Mouse (Mus musculus): ENCODE results near the gene Unc5cl. TPM values are rescaled to one million over a fixed set of nuclear protein-coding genes. Genes with fewer than 3 reads are reported as not detected.
"Not testable (repeated sequence)": the region's sequence is repeated elsewhere in the genome, so short reads cannot be mapped to it uniquely, and the experiment has no call there.

Unc5cl gene
- polyA plus RNA-seq, 1 experiment from 2014 or later = 0.69 TPM

GRCm38 (mm10) chr17:48462096-48462495, 7.4 kb downstream of the Unc5cl start:
- DNase-seq (ENCODE audit: low spot score) = no peak
- Histone ChIP-seq H3K27ac (ENCODE audit: low read length) (no peak overlapping the region), H3K36me3 (ENCODE audit: insufficient read depth, low read length) (no peaks in the 10 kb centered on the region), H3K4me2 (replicated peaks; ENCODE audit: low read depth, low read length) (no peak overlapping the region), H3K27me3 (replicated peaks; ENCODE audit: insufficient read depth, low read length) (no peaks in the 10 kb centered on the region), H3K9ac (replicated peaks; ENCODE audit: low read depth) (no peak overlapping the region), H3K4me3 (ENCODE audit: low read depth, low read length) (no peak overlapping the region), H3K9me3 (ENCODE audit: low read length) (no peaks in the 10 kb centered on the region), H3K4me1 (ENCODE audit: insufficient read depth, low read depth, low read length) (no peaks in the 10 kb centered on the region)
- TF ChIP-seq CTCF (IDR thresholded peaks at IDR 0.05) = no peak
- TF ChIP-seq EP300 (IDR thresholded peaks at IDR 0.05) = no peak
- 94% methylated on average over 13 of the region's 13 CpGs for WGBS
- no peak for ATAC-seq

- H3K4me1 ChIP-seq (ENCODE audit: insufficient read depth, low read depth, low read length) = no peaks in the 10 kb centered on the region
- WGBS = 88% methylated on average over 4 of the region's 4 CpGs
- H3K4me3 ChIP-seq (ENCODE audit: low read depth, low read length) = no peak overlapping the region
- no peak for TF ChIP-seq CTCF (IDR thresholded peaks at IDR 0.05)
- H3K4me2 ChIP-seq (replicated peaks; ENCODE audit: low read depth, low read length) = no peak overlapping the region
- no peak overlapping the region for H3K9ac ChIP-seq (replicated peaks; ENCODE audit: low read depth)
- H3K9me3 ChIP-seq (ENCODE audit: low read length) = no peaks in the 10 kb centered on the region
- no peak for ATAC-seq
- no peak for DNase-seq (ENCODE audit: low spot score)
- no peak overlapping the region for H3K27ac ChIP-seq (ENCODE audit: low read length)
- H3K27me3 ChIP-seq (replicated peaks; ENCODE audit: insufficient read depth, low read length) = no peaks in the 10 kb centered on the region
- H3K36me3 ChIP-seq (ENCODE audit: insufficient read depth, low read length) = no peaks in the 10 kb centered on the region
Measured at GRCm38 (mm10) chr17:48463391-48463790, 8.7 kb downstream of the Unc5cl start.

GRCm38 (mm10) chr17:48466769-48467394, 12.2 kb downstream of the Unc5cl start:
- DNase-seq (ENCODE audit: low spot score) (peak; percentile 36), ATAC-seq (peak; percentile 68)
- TF ChIP-seq EP300 (IDR thresholded peaks at IDR 0.05) = no peak
- no peak for TF ChIP-seq CTCF (IDR thresholded peaks at IDR 0.05)
- H3K4me2 ChIP-seq (replicated peaks; ENCODE audit: low read depth, low read length) = peak overlapping the region; percentile 47
- H3K9me3 ChIP-seq (ENCODE audit: low read length) = no peaks in the 10 kb centered on the region
- H3K4me3 ChIP-seq (ENCODE audit: low read depth, low read length) = no peak overlapping the region
- no peaks in the 10 kb centered on the region for H3K27me3 ChIP-seq (replicated peaks; ENCODE audit: insufficient read depth, low read length)
- 23% methylated on average over 22 of the region's 22 CpGs for WGBS
- H3K9ac ChIP-seq (replicated peaks; ENCODE audit: low read depth) = no peak overlapping the region
- H3K4me1 ChIP-seq (ENCODE audit: insufficient read depth, low read depth, low read length) = no peaks in the 10 kb centered on the region
- H3K27ac ChIP-seq (ENCODE audit: low read length) = 0 out of 2 replicates have a peak overlapping the region, but pooled peaks have one; percentile 4
- H3K36me3 ChIP-seq (ENCODE audit: insufficient read depth, low read length) = no peaks in the 10 kb centered on the region

GRCm38 (mm10) chr17:48467395-48468231, 12.9 kb downstream of the Unc5cl start:
- no peaks in the 10 kb centered on the region for H3K27me3 ChIP-seq (replicated peaks; ENCODE audit: insufficient read depth, low read length)
- H3K4me3 ChIP-seq (ENCODE audit: low read depth, low read length) = no peak overlapping the region
- no peaks in the 10 kb centered on the region for H3K36me3 ChIP-seq (ENCODE audit: insufficient read depth, low read length)
- ATAC-seq (peak; percentile 85), DNase-seq (ENCODE audit: low spot score) (peak; percentile 64)
- TF ChIP-seq CTCF (IDR thresholded peaks at IDR 0.05) = peak; percentile 96
- no peak for TF ChIP-seq EP300 (IDR thresholded peaks at IDR 0.05)
- 8% methylated on average over 22 of the region's 22 CpGs for WGBS
- H3K4me1 ChIP-seq (ENCODE audit: insufficient read depth, low read depth, low read length) = no peaks in the 10 kb centered on the region
- no peaks in the 10 kb centered on the region for H3K9me3 ChIP-seq (ENCODE audit: low read length)
- H3K27ac ChIP-seq (ENCODE audit: low read length) = 0 out of 2 replicates have a peak overlapping the region, but pooled peaks have one; percentile 4
- peak overlapping the region; percentile 47 for H3K4me2 ChIP-seq (replicated peaks; ENCODE audit: low read depth, low read length)
- H3K9ac ChIP-seq (replicated peaks; ENCODE audit: low read depth) = no peak overlapping the region

- H3K27me3 ChIP-seq (replicated peaks; ENCODE audit: insufficient read depth, low read length); ATAC-seq; H3K36me3 ChIP-seq (ENCODE audit: insufficient read depth, low read length); H3K9ac ChIP-seq (replicated peaks; ENCODE audit: low read depth); DNase-seq (ENCODE audit: low spot score); H3K4me3 ChIP-seq (ENCODE audit: low read depth, low read length); H3K9me3 ChIP-seq (ENCODE audit: low read length); H3K4me1 ChIP-seq (ENCODE audit: insufficient read depth, low read depth, low read length); H3K4me2 ChIP-seq (replicated peaks; ENCODE audit: low read depth, low read length); H3K27ac ChIP-seq (ENCODE audit: low read length): not testable (repeated sequence)
- 80% methylated on average over 6 of the region's 6 CpGs for WGBS
Measured at GRCm38 (mm10) chr17:48474282-48474681, 19.6 kb downstream of the Unc5cl start.

- Histone ChIP-seq H3K9me3 (ENCODE audit: low read length) (no peaks in the 10 kb centered on the region), H3K27ac (ENCODE audit: low read length) (no peak overlapping the region), H3K4me3 (ENCODE audit: low read depth, low read length) (no peak overlapping the region), H3K36me3 (ENCODE audit: insufficient read depth, low read length) (no peaks in the 10 kb centered on the region), H3K4me2 (replicated peaks; ENCODE audit: low read depth, low read length) (no peak overlapping the region), H3K4me1 (ENCODE audit: insufficient read depth, low read depth, low read length) (no peaks in the 10 kb centered on the region), H3K9ac (replicated peaks; ENCODE audit: low read depth) (no peak overlapping the region), H3K27me3 (replicated peaks; ENCODE audit: insufficient read depth, low read length) (no peaks in the 10 kb centered on the region)
- no peak for ATAC-seq
- DNase-seq (ENCODE audit: low spot score) = no peak
- TF ChIP-seq CTCF (IDR thresholded peaks at IDR 0.05) (no peak), EP300 (IDR thresholded peaks at IDR 0.05) (no peak)
- WGBS = 79% methylated on average over 8 of the region's 8 CpGs
Measured at GRCm38 (mm10) chr17:48475444-48475843, 20.7 kb downstream of the Unc5cl start.

Measured in lung, postnatal 0 days (tissue).